Mouse (Mus musculus) erythroblast, embryonic 14.5 days (primary cell): ENCODE measurements around the gene Ndufb8. TPM values are rescaled to one million over a fixed set of nuclear protein-coding genes. Genes with fewer than 3 reads are reported as not detected.

Experiments
- H3K27me3 ChIP-seq: 2 replicates; pipeline ENCODE4 v1.6.1; 2012; ENCODE audit warnings: inconsistent platforms; ENCODE audit not compliant: control insufficient read depth
- H3K36me3 ChIP-seq: 2 replicates; pipeline ENCODE4 v1.6.1; 2012; ENCODE audit warnings: mild to moderate bottlenecking, inconsistent platforms; ENCODE audit not compliant: control insufficient read depth
- H3K4me1 ChIP-seq: 2 replicates; pipeline ENCODE4 v1.6.1; 2012; ENCODE audit warnings: inconsistent platforms; ENCODE audit not compliant: control insufficient read depth
- H3K4me3 ChIP-seq: replicated peaks from 2 replicates; pipeline ENCODE3; 2012; ENCODE audit warnings: moderate library complexity, mild to moderate bottlenecking, inconsistent platforms
- H3K9me3 ChIP-seq: 2 replicates; pipeline ENCODE4 v1.6.1; 2012; ENCODE audit warnings: low read length, inconsistent platforms, mixed read lengths; ENCODE audit not compliant: control insufficient read depth
- GATA1 ChIP-seq: IDR thresholded peaks from 2 replicates; pipeline ENCODE4 v1.6.1; 2012; ENCODE audit warnings: low read length, inconsistent platforms, mixed read lengths
- TAL1 ChIP-seq: IDR thresholded peaks from 3 replicates; pipeline ENCODE4 v1.6.1; 2012; ENCODE audit warnings: low read length, inconsistent platforms, mixed read lengths
- polyA plus RNA-seq: library from polyadenylated mRNA; stranded (reverse); fragments of >175 nt; gene quantifications from 2 replicates; pipeline ENCODE4 v1.2.3, GENCODE M21; 2012

Gene Ndufb8
- polyA plus RNA-seq, 1 experiment = 46.9 TPM

DNA sequence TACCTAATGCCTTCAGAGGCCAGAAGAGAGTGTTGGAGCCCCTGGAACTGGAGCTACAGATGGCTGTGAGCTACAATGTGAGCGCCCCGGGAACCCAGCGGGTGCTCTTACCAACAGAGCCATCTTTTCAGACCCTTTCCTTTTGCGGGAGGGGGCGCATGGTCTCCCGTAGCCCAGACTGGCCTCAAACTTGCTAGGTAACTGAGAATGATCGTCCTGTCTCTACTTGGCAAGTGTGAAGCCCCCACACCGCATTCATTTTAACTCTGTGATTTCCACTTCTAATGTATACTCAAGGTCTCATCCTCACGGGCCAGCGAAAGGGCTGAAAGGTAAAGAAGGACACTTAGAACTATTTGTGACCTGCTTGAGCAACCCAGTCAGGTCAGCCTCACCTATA, 10.9 kb downstream of the Ndufb8 start:
- Histone ChIP-seq H3K27me3 (peaks cover 8% of the 10 kb centered on the region), H3K4me3 (no peak overlapping the region), H3K36me3 (peaks cover 16% of the 10 kb centered on the region), H3K4me1 (peaks cover 21% of the 10 kb centered on the region), H3K9me3 (peaks cover 4% of the 10 kb centered on the region)
- TF ChIP-seq GATA1 (no peak), TAL1 (no peak)

DNA sequence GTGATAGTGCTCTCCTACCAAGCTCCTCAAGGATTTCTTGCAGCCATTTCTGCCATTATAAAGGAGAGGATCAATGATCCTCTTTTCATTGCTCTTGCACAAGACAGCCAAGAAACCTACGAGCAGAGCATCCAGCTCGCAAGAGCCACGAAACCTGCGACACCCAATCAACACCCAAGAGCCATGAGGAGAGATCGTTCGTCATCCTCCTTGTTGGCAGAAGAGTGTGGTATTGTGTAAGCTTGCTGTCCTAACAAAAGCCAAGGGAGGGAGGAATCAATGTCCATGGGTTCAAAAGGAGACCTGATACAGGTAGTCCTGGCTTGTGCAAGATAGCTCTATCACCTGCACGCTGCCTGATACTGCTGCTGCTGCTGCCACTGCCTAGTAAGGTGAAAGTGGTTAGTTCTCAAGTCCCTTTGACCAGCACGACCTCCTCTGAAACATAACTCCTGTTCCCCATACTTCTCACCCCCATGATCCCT, 12.5 kb downstream of the Ndufb8 start:
- Histone ChIP-seq H3K9me3 (peaks cover 4% of the 10 kb centered on the region), H3K27me3 (peaks cover 8% of the 10 kb centered on the region), H3K4me3 (no peak overlapping the region), H3K4me1 (peaks cover 21% of the 10 kb centered on the region), H3K36me3 (peaks cover under 1% of the 10 kb centered on the region)
- TF ChIP-seq TAL1 (no peak), GATA1 (no peak)

DNA sequence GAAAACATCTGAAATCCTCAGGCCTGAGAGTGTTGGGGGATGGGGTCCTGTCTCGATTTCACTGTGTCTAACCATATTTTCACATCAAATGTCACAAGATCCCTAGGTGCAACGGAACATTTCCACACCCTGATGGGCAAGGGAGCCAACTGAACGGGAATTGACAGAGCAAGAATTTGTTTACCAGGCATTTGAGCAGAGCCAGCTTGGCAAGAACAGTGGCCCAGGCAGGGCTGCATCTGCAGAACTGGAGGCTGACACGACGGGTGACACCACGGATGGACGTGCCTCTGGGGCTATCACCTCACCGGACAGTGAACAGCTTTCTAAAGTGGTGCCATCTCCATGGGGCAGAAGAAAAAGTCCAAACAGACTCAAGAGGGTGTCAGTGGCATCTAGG, 17.8 kb downstream of the Ndufb8 start:
- no peak for TF ChIP-seq TAL1
- Histone ChIP-seq H3K9me3 (peaks cover 4% of the 10 kb centered on the region), H3K36me3 (no peaks in the 10 kb centered on the region), H3K4me3 (no peak overlapping the region), H3K4me1 (no peaks in the 10 kb centered on the region), H3K27me3 (peaks cover under 1% of the 10 kb centered on the region; the same call in 1 of the 2 replicates)

DNA sequence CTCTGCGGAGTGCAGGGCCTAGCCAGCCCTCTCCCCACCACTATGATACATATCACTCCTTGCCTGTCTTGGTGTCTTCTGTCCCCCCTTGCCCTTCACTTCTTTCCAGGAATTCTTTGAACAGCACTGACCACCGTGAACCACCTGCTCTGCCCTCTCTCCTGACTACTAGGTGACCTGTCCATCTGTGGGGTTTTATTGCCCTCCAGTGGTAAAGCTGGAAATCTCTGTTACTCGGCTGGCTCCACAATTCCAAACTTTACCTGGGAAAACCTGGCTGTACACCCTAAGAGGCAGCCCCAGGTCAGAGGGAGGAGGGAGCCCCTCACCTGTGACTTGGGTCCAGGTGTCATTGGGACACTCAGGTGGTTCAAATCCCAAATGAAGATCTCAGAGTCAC, 19.9 kb downstream of the Ndufb8 start:
- no peak for TF ChIP-seq TAL1
- no peak for TF ChIP-seq GATA1

DNA sequence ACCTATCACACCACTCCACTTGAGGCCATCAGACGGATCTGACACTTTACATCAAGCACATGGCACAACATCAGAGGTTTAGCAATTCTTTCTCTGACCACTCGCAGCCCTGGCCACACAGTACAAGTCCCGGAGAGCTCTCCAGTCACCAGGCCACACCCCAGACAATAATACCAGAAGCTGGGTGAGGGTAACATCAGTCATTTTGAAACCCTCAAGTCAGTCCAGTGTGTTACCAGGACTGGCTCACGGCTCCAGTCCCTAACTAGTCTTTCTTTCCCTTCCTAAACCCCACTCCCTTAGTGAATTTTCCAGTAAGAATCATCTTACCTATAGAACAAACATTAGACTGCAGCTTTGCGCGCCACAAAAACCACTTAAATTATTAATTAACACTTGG, 25.2 kb downstream of the Ndufb8 start:
- no peak overlapping the region for H3K4me3 ChIP-seq
- no peak for TF ChIP-seq GATA1
- TF ChIP-seq TAL1 = no peak
- H3K4me1 ChIP-seq = no peaks in the 10 kb centered on the region
- peaks cover 2% of the 10 kb centered on the region; the same call in 1 of the 2 replicates for H3K9me3 ChIP-seq
- H3K27me3 ChIP-seq = peaks cover 4% of the 10 kb centered on the region
- H3K36me3 ChIP-seq = no peaks in the 10 kb centered on the region

More for the DNA sequence above, 19.9 kb downstream of the Ndufb8 start:
- no peaks in the 10 kb centered on the region for H3K36me3 ChIP-seq
- no peaks in the 10 kb centered on the region for H3K4me1 ChIP-seq
- H3K9me3 ChIP-seq = peaks cover 4% of the 10 kb centered on the region
- no peak overlapping the region for H3K4me3 ChIP-seq
- peaks cover 4% of the 10 kb centered on the region for H3K27me3 ChIP-seq

DNA sequence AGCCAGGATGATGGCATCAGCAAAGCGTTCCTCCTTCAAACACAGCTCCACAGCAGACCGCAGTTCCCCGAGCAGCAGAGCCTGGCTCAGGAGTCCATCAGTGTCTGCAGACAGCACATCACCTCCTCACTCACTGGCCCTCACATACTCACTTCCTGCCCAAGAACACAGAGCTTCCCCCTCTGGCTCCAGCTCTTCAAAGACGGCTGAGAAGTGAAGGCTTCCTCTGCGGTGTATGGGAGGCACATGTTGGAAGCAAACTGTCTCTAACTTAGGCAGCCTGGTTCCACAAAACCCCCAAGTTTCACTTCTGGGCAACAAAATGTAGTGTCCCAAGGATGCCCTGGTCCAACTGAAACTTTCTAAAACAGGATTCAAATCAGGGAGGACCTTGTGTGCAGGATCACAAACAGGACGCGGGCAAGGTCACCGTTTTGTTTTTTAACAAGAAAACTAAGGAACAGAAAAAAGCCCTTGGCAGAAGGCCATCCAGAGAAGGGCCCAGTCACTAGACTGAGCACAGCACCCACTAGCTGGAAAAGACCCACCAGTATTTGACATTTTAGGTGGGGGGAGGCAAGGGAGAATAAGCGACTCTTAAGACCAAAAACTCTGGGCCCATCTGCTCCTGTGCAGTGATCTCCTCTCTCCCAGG, 29.6 kb downstream of the Ndufb8 start:
- no peaks in the 10 kb centered on the region for H3K27me3 ChIP-seq
- TF ChIP-seq GATA1 (no peak), TAL1 (no peak)
- no peaks in the 10 kb centered on the region for H3K36me3 ChIP-seq
- H3K4me1 ChIP-seq = no peaks in the 10 kb centered on the region
- peaks cover 2% of the 10 kb centered on the region; the same call in 1 of the 2 replicates for H3K9me3 ChIP-seq
- H3K4me3 ChIP-seq = no peak overlapping the region

DNA sequence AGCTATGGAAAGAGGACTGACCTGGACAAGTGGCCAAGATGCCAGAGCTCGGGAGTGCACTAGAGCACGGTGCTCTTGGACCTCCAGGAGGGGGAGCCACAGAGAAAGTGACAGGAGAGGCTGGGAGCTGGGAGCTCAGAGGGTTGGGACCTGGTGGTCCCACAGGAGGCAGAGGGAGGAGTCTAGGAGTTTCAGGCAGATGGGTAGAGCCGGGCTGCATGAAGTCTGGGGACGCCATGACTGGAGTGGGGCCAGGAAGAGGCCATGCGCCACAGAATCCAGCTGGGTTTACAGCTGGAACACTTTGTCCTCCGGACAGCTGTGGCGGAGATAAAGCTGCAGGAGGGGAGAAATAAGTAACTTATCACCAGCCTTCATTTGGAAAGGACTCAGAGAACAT, 36.1 kb downstream of the Ndufb8 start:
- H3K9me3 ChIP-seq = no peaks in the 10 kb centered on the region
- no peaks in the 10 kb centered on the region for H3K36me3 ChIP-seq
- no peaks in the 10 kb centered on the region for H3K4me1 ChIP-seq
- no peak overlapping the region for H3K4me3 ChIP-seq
- peaks cover 33% of the 10 kb centered on the region for H3K27me3 ChIP-seq
- no peak for TF ChIP-seq TAL1
- TF ChIP-seq GATA1 = no peak

DNA sequence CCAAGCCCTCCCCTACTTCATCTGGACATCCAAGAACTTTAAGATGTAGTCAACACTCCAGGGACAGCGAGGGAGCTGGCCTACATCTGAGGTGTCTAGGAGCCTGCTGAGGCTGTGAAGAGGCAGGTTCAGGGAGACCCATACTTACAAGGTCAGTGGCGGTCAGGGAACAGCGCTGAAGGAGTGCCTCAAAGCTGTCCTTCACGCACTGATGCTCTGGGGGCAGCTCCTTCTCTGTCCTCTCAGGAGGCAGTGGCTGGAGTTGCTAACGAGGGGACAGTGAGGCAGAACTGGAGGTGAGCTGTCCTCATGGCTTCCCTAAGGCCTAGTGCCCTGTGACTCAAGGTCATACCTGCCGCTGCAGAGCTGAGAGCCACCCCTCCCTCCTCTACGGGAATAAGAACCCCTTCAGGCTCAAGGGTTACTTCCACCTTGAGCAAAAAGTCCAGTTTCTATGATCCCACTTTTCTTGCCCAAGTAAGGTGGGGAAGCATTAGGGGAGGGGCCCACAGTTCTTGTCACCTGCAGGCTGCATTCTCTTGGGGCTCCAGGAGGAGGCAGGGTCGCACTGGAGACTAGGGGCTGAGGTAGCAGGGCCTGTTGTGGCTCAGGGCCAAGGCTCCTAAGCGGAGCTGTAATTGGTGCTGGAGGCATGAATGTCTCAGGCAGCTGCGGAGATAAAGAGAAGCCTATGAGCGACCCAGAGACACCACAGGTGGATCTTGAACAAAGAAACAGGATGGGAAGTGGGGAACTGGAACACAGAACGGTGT, 37.1 kb downstream of the Ndufb8 start:
- Histone ChIP-seq H3K4me3 (no peak overlapping the region), H3K27me3 (peaks cover 43% of the 10 kb centered on the region), H3K4me1 (no peaks in the 10 kb centered on the region), H3K9me3 (no peaks in the 10 kb centered on the region), H3K36me3 (no peaks in the 10 kb centered on the region)
- TF ChIP-seq TAL1 (no peak), GATA1 (no peak)

DNA sequence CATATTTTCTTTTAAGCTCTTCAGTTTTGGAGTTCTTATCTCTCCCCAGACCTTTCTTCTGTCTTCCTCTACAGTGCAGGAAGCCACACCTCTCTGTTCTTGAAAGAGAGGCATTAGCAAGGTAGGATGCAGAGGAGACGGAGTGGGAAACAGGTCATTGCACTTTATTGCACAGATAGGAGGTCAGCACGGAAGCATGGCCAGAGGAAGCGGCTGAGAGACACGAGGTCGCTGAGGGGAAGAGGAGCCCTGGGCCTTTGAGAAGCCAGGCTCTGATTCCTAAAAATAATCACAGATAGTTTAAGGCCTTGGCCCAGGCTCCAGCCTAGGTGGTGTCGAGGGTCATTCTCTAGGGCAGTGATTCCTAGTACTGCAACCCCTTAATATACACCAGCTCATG, 39.5 kb downstream of the Ndufb8 start:
- Histone ChIP-seq H3K4me3 (no peak overlapping the region), H3K9me3 (peaks cover 5% of the 10 kb centered on the region; the same call in 1 of the 2 replicates), H3K4me1 (no peaks in the 10 kb centered on the region), H3K36me3 (no peaks in the 10 kb centered on the region), H3K27me3 (peaks cover 67% of the 10 kb centered on the region)
- TF ChIP-seq GATA1 (no peak), TAL1 (no peak)
